Mouse (Mus musculus) hematopoietic stem cell, adult 5-6 weeks (primary cell): ENCODE data around the gene Raet1e. TPM values are rescaled to one million over a fixed set of nuclear protein-coding genes. Genes with fewer than 3 reads are reported as not detected.
"Not testable (repeated sequence)": the region's sequence is repeated elsewhere in the genome, so short reads cannot be mapped to it uniquely, and the experiment has no call there.

Experiments
- ATAC-seq, 2 experiments: fragments of 125-278 bp in 1 of 2; replicated peaks in 1 of 2; 2 replicates each; pipeline ENCODE4 v1.8.0; 2016 to 2017; ENCODE audit warnings: inconsistent platforms in 2 of 2, mild to moderate bottlenecking in 2 of 2, moderate number of reproducible peaks in 2 of 2, low read depth in 1 of 2, moderate TSS enrichment in 1 of 2; ENCODE audit not compliant: low FRiP score in 2 of 2, poor library complexity in 2 of 2, severe bottlenecking in 2 of 2, insufficient read depth in 1 of 2, low TSS enrichment in 1 of 2
- total RNA-seq: library from RNA; stranded (forward); fragments of 172-1452, 232-1000 nt; gene quantifications from 2 replicates; pipeline ENCODE4 v1.2.3, GENCODE M21; 2017

Gene Raet1e
- total RNA-seq, 1 experiment from 2014 or later = not detected

DNA sequence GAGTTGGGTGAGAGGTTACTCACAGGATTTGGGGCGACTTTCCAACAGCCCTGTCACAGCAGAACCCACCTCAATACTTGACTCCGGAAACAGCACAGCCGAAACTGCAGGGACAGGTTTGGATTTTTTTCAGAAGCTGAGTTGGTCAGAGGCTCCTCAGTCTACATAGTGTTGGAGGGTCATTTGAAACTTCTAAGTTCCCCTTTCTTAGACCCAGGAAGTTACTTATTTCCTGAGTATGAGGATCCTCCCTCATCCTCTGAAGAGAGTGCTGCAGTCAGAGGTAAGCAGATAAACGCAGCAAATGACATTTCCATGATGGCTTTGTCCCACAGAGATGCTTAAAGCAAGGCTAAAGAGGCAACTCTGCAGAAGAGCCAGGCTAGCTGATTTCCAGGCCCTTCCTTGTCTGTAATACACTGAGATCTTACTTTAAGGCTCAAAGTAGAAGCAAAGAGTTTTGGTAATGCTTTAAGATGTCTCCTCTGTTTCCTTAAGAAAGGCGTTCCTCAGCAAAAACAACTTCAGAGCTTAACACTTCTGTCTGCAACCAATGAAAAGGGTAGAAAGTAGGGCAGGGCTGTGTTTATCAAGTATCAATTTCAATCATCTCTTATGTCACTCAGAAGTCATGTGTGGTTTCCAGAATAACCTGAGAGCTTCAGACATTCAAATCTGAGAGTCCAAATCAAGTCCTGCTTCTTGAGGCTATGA, 144.1 kb downstream of the Raet1e start:
- peak; percentile 31 to 67 for ATAC-seq

GRCm38 (mm10) chr10:22303736-22304135, 145.4 kb downstream of the Raet1e start:
- no peak for ATAC-seq

DNA sequence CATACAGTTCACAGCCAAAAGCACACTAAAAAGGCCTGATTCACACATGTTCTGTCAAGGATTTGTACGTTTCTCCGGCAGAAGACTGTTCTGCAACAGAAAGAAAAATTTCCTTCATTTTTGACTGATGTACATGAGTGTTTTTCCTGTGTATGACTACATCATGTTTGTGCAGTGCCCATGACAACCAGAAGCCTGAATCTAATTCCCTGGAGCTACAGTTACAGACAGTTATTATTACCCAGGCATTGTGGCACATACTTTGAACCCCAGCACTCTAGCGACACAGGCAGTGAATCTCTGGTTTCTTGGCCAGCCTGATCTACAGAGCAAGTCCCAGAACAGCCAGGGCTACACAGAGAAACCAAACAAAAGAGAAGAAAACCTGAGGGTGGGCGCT, 147.4 kb downstream of the Raet1e start:
- ATAC-seq = no peak

DNA sequence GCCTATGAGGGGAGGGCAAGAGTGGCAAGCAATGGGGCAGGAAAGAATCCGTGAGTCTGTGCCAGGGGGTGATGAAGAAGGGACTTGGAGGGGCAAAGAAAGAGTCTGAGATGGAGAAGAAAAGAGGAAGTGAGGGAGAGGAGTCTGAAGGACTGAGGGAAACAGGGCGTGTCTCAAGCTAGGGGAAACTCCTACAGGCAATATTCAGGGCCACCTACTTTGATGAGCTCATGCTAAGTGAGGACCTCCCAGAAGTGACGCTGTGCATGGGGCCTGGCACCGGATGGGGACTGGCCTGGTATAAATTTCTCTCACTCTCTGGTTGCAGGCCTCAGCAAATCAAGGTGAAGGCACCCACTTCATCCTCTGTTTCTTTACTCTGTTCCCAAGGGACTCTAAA, 148.1 kb downstream of the Raet1e start:
- ATAC-seq = peak; percentile 70 to 82

GRCm38 (mm10) chr10:22308221-22308620, 149.9 kb downstream of the Raet1e start:
- ATAC-seq = no peak

- ATAC-seq = no peak
Observed at GRCm38 (mm10) chr10:22322858-22323257, 164.5 kb downstream of the Raet1e start.

- peak; percentile 46 to 56; a peak in 3 of 4 replicates for ATAC-seq
Observed at GRCm38 (mm10) chr10:22345721-22346120, 187.4 kb downstream of the Raet1e start.

GRCm38 (mm10) chr10:22353548-22354195, 195.3 kb downstream of the Raet1e start:
- peak; percentile 70 to 71; a peak in 3 of 4 replicates for ATAC-seq

GRCm38 (mm10) chr10:22354196-22354574, 195.8 kb downstream of the Raet1e start:
- peak; percentile 63 to 74; a peak in 3 of 4 replicates for ATAC-seq

DNA sequence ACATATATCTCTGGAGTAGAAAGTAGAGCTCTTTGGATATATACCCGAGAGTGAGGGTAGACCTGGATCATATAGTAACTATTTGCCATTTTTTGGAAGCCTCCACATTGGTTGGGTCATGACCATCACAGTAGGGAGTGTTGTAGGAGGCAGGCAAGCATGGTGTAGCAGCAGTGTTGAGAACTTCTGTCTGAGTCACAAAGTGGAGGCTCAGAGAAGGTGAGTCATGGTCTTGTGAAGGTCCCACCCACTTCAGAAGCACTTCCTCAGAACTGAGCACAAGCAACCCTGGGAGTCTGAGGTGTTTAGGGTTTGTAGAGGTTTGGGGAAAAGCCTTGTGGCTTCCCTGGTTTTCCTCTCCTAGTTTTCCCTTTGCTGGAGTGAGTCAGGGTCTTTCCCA, 199.0 kb downstream of the Raet1e start:
- not testable (repeated sequence) for ATAC-seq

- ATAC-seq = not testable (repeated sequence)
Observed at GRCm38 (mm10) chr10:22360252-22360651, 201.9 kb downstream of the Raet1e start, which contains the start of gene Raet1d. Gene Raet1d (plus strand): TSS chr10:22360552.

DNA sequence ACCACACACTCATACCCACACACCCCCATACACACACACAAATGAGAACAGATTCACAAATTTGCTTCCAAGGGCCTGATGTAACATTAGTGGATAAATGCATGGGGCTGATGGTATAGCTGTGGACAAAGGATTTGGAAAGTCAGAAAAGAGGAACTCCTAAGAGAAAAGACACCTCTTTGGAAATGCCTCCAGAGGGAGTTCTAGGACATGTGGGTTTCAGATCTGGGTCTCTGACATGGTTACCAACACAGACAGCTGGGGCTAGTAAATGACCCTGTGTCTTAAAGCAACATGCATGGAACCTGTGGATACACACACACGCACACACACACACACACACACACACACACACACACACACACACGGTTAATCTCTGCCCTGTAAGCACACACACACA, 202.6 kb downstream of the Raet1e start:
- ATAC-seq = not testable (repeated sequence)

- ATAC-seq = peak in 1 of 2 experiments; percentile 37; a peak in 1 of 4 replicates
Observed at GRCm38 (mm10) chr10:22361415-22362352, 203.3 kb downstream of the Raet1e start.

DNA sequence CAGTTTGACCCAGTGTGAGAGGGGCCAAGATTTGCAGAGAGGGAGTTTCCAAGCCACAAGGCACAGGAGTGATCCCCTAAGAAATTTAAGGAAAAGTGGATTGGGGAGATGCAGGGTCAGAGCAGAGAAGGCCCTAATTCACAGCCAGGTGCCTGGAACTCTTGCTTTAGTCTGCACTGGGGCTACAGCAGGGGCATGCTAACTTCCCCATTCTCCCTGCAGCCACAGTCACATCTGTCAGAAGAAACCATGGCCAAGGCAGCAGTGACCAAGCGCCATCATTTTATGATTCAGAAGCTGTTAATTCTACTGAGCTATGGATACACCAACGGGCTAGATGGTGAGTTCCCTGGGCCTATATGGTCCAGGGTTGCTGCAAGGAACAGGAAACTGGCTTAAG, 204.1 kb downstream of the Raet1e start:
- peak; percentile 32 to 56; a peak in 1 of 4 replicates for ATAC-seq

GRCm38 (mm10) chr10:22364915-22365314, 206.5 kb downstream of the Raet1e start:
- not testable (repeated sequence) for ATAC-seq

- ATAC-seq = not testable (repeated sequence)
Observed at GRCm38 (mm10) chr10:22381226-22381625, 222.9 kb downstream of the Raet1e start.

DNA sequence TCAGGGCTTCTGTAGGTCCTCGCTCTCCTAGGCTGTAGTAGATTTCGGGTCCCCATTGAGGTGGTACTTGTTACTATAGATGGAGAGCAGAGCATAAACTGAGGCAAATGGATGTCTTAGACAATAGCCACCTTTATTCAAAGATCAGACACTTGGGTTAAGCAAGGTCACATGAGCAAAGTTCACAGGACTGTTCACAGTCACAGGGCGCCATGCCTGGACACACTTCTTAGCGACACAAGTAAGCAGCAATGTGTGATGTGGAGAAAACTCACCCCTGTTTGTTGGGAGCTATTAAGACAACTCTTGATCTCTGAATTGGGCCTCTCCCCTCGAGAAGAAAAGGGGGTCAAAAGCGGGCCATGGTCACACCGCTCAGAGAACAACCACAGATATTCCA, 231.8 kb downstream of the Raet1e start:
- not testable (repeated sequence) for ATAC-seq

DNA sequence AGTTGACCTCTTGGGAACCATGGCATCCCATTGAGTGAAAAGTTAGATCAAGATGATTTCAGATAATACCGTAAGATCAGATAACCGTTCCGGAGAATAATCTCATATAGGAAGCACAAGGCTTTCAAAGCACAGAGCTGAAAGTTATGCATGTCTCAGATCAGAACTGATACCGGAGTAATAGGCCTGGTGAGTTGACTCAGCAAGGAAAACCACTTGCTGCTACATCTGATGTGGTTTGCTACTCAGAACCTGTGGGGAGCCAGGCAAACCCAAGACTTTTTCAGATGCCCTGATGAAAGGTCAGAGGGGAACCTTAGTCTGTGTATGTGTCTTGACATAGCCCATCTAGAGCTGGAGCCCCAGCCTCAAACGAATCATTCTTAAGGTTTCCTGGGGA, 233.2 kb downstream of the Raet1e start:
- ATAC-seq = not testable (repeated sequence)
